Mouse (Mus musculus) stomach, postnatal 0 days (tissue): Measurements from ENCODE around the gene Tm9sf4.

ENCODE experiments used
- CTCF ChIP-seq: IDR thresholded peaks from 2 replicates; pipeline ENCODE4 v1.5.1; 2016; ENCODE audit warnings: antibody characterized with exemption, low read depth, mild to moderate bottlenecking, moderate library complexity
- EP300 ChIP-seq: optimal IDR thresholded peaks from 2 replicates; pipeline ENCODE3; 2016; ENCODE audit warnings: antibody characterized with exemption

DNA sequence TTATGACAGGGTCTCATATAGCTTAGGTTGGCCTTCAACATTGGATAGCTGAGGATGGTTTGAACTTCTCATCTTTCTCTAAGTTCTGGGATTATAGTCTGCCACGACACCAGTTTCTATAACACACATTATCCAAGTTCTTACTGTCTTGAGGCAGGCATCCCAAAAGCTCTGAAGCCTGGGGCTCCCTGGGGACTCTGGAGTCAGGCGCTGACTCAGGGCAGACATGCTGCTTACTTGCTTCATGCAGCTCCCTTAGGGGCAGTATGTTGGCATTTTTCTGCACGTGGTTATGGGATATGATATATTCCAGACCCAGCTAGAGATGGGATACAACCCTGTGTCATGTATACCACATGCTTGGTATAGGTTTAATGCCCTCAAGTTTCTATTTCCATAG is 18.9 kb downstream of the Tm9sf4 start:
- TF ChIP-seq EP300 = no peak
- TF ChIP-seq CTCF = no peak
